Mouse (Mus musculus): ENCODE results near the gene Tsc22d2. TPM values are rescaled to one million over a fixed set of nuclear protein-coding genes. Genes with fewer than 3 reads are reported as not detected.

Tsc22d2 gene
- polyA plus RNA-seq, 1 experiment from 2014 or later: 13.6 TPM

- no peaks in the 10 kb centered on the region for H3K36me3 ChIP-seq (replicated peaks; ENCODE audit: control insufficient read depth, insufficient read depth)
- H3K27me3 ChIP-seq (ENCODE audit: control insufficient read depth, insufficient read depth, low read length): no peaks in the 10 kb centered on the region
- ATAC-seq (ENCODE audit: low FRiP score) (no peak), DNase-seq (ENCODE audit: low spot score) (no peak)
- no peak overlapping the region for H3K9ac ChIP-seq
- no peak overlapping the region for H3K4me3 ChIP-seq (replicated peaks; ENCODE audit: low read length)
- no peak overlapping the region for H3K27ac ChIP-seq
- no peak overlapping the region for H3K4me2 ChIP-seq (replicated peaks)
- 75% methylated on average over 1 of the region's 1 CpGs for WGBS
- H3K4me1 ChIP-seq (replicated peaks; ENCODE audit: control insufficient read depth, insufficient read depth, low read length): no peaks in the 10 kb centered on the region
- no peaks in the 10 kb centered on the region for H3K9me3 ChIP-seq (ENCODE audit: control insufficient read depth, low read length)
These were observed 29.5 kb upstream of the Tsc22d2 start for GRCm38 (mm10) chr3:58385060-58385459.

DNA sequence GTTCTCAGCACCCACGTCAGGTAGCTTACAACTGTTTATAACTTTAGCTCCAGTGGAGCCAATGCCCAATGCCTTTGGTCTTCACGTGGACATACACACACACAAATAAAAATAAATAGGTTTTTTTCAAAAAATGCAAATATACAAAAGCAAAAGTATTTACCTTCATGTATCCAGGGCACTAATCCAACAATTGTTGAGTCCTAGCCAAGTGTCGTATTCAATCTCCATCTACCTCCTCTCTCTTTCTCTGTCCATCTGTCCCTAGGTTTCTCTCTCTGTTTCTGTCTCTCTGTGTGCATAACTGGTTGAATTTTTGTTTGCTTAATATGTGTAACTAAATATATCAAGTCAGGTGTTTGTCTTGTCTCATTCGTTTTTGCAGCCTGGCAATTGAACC lies 25.8 kb upstream of the Tsc22d2 start:
- DNase-seq (ENCODE audit: low spot score) (no peak), ATAC-seq (ENCODE audit: low FRiP score) (no peak)
- Histone ChIP-seq H3K9ac (no peak overlapping the region), H3K9me3 (ENCODE audit: control insufficient read depth, low read length) (no peaks in the 10 kb centered on the region), H3K36me3 (replicated peaks; ENCODE audit: control insufficient read depth, insufficient read depth) (no peaks in the 10 kb centered on the region), H3K27ac (no peak overlapping the region), H3K4me1 (replicated peaks; ENCODE audit: control insufficient read depth, insufficient read depth, low read length) (no peaks in the 10 kb centered on the region), H3K4me2 (replicated peaks) (no peak overlapping the region), H3K4me3 (replicated peaks; ENCODE audit: low read length) (no peak overlapping the region), H3K27me3 (ENCODE audit: control insufficient read depth, insufficient read depth, low read length) (no peaks in the 10 kb centered on the region)
- WGBS: 91% methylated on average over 4 of the region's 4 CpGs

- H3K4me2 ChIP-seq (replicated peaks): no peak overlapping the region
- no peaks in the 10 kb centered on the region for H3K27me3 ChIP-seq (ENCODE audit: control insufficient read depth, insufficient read depth, low read length)
- no peak overlapping the region for H3K27ac ChIP-seq
- H3K4me3 ChIP-seq (replicated peaks; ENCODE audit: low read length): no peak overlapping the region
- DNase-seq (ENCODE audit: low spot score) (no peak), ATAC-seq (ENCODE audit: low FRiP score) (no peak)
- H3K4me1 ChIP-seq (replicated peaks; ENCODE audit: control insufficient read depth, insufficient read depth, low read length): no peaks in the 10 kb centered on the region
- no peaks in the 10 kb centered on the region for H3K9me3 ChIP-seq (ENCODE audit: control insufficient read depth, low read length)
- H3K36me3 ChIP-seq (replicated peaks; ENCODE audit: control insufficient read depth, insufficient read depth): no peaks in the 10 kb centered on the region
- H3K9ac ChIP-seq: no peak overlapping the region
- 94% methylated on average over 5 of the region's 5 CpGs for WGBS
These were observed 16.0 kb upstream of the Tsc22d2 start for GRCm38 (mm10) chr3:58398541-58398940.

DNA sequence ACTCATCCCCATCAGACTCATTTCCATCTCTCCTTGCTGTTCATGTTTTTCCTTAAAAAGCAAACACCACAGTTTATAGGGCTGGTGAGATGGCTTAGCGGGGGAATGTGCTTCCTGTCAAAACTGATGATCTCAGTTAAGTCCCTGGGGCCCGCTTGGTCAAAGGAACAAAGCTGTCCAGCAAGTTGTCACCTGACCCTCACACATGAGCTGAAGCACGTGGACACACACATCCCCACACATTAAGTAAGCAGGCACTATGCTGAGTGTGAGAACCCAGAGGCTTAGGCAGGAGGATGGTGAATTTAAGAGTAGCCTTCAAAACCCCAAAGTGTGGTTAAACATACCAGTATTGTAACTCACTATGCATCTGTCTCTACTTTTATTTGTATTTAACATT lies 14.6 kb upstream of the Tsc22d2 start:
- no peak overlapping the region for H3K9ac ChIP-seq
- WGBS: 67% methylated on average over 3 of the region's 3 CpGs
- no peaks in the 10 kb centered on the region for H3K9me3 ChIP-seq (ENCODE audit: control insufficient read depth, low read length)
- no peaks in the 10 kb centered on the region for H3K4me1 ChIP-seq (replicated peaks; ENCODE audit: control insufficient read depth, insufficient read depth, low read length)
- no peaks in the 10 kb centered on the region for H3K36me3 ChIP-seq (replicated peaks; ENCODE audit: control insufficient read depth, insufficient read depth)
- H3K4me2 ChIP-seq (replicated peaks): no peak overlapping the region
- no peak overlapping the region for H3K27ac ChIP-seq
- no peaks in the 10 kb centered on the region for H3K27me3 ChIP-seq (ENCODE audit: control insufficient read depth, insufficient read depth, low read length)
- no peak overlapping the region for H3K4me3 ChIP-seq (replicated peaks; ENCODE audit: low read length)
- DNase-seq (ENCODE audit: low spot score): no peak
- ATAC-seq (ENCODE audit: low FRiP score): no peak

DNA sequence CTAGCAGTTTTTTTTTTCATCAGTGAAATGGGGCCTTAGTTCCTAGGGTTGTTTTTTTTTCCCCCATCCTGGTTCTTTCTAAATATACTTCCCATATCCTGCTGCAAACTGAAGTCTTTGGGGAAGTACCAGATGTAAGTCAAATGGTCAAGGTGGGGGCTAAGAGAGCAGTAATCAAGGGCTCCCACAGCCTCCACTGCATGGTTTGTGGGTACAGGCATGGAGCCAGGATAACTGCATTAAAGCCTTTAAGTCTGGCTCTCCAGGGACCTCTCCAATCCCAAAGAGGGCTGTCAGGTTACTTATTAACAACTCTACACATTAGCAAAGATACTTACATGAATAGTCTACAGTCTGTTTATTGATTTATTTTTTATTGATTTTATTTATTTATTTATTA lies 2.8 kb upstream of the Tsc22d2 start:
- no peak for ATAC-seq (ENCODE audit: low FRiP score)
- H3K27me3 ChIP-seq (ENCODE audit: control insufficient read depth, insufficient read depth, low read length): no peaks in the 10 kb centered on the region
- DNase-seq (ENCODE audit: low spot score): no peak

GRCm38 (mm10) chr3:58413671-58414070 lies 844 bp upstream of the Tsc22d2 start:
- Histone ChIP-seq H3K27me3 (ENCODE audit: control insufficient read depth, insufficient read depth, low read length) (no peaks in the 10 kb centered on the region), H3K4me1 (replicated peaks; ENCODE audit: control insufficient read depth, insufficient read depth, low read length) (peaks cover 15% of the 10 kb centered on the region), H3K27ac (no peak overlapping the region), H3K4me3 (replicated peaks; ENCODE audit: low read length) (peak overlapping the region; percentile 67), H3K4me2 (replicated peaks) (peak overlapping the region; percentile 92), H3K9ac (peak overlapping the region; percentile 90), H3K36me3 (replicated peaks; ENCODE audit: control insufficient read depth, insufficient read depth) (no peaks in the 10 kb centered on the region), H3K9me3 (ENCODE audit: control insufficient read depth, low read length) (no peaks in the 10 kb centered on the region)
- DNase-seq (ENCODE audit: low spot score) (no peak), ATAC-seq (ENCODE audit: low FRiP score) (no peak)
- 50% methylated on average over 5 of the region's 5 CpGs for WGBS

More for the DNA sequence above, 2.8 kb upstream of the Tsc22d2 start:
- Histone ChIP-seq H3K4me1 (replicated peaks; ENCODE audit: control insufficient read depth, insufficient read depth, low read length) (no peaks in the 10 kb centered on the region; the same call in 1 of the 2 replicates), H3K9me3 (ENCODE audit: control insufficient read depth, low read length) (no peaks in the 10 kb centered on the region), H3K36me3 (replicated peaks; ENCODE audit: control insufficient read depth, insufficient read depth) (no peaks in the 10 kb centered on the region), H3K4me2 (replicated peaks) (no peak overlapping the region), H3K9ac (no peak overlapping the region), H3K4me3 (replicated peaks; ENCODE audit: low read length) (no peak overlapping the region), H3K27ac (no peak overlapping the region)

- DNase-seq (ENCODE audit: low spot score) (peak; percentile 55), ATAC-seq (ENCODE audit: low FRiP score) (peak; percentile 48)
- Histone ChIP-seq H3K9ac (peak overlapping the region; percentile 90), H3K9me3 (ENCODE audit: control insufficient read depth, low read length) (no peaks in the 10 kb centered on the region), H3K36me3 (replicated peaks; ENCODE audit: control insufficient read depth, insufficient read depth) (no peaks in the 10 kb centered on the region), H3K27me3 (ENCODE audit: control insufficient read depth, insufficient read depth, low read length) (no peaks in the 10 kb centered on the region), H3K4me3 (replicated peaks; ENCODE audit: low read length) (peak overlapping the region; percentile 67), H3K4me2 (replicated peaks) (peak overlapping the region; percentile 92), H3K27ac (peak overlapping the region; percentile 98), H3K4me1 (replicated peaks; ENCODE audit: control insufficient read depth, insufficient read depth, low read length) (peaks cover 26% of the 10 kb centered on the region)
- WGBS: under 1% methylated on average over 97 of the region's 113 CpGs
These were observed 720 bp downstream of the Tsc22d2 start for GRCm38 (mm10) chr3:58414986-58415883.

DNA sequence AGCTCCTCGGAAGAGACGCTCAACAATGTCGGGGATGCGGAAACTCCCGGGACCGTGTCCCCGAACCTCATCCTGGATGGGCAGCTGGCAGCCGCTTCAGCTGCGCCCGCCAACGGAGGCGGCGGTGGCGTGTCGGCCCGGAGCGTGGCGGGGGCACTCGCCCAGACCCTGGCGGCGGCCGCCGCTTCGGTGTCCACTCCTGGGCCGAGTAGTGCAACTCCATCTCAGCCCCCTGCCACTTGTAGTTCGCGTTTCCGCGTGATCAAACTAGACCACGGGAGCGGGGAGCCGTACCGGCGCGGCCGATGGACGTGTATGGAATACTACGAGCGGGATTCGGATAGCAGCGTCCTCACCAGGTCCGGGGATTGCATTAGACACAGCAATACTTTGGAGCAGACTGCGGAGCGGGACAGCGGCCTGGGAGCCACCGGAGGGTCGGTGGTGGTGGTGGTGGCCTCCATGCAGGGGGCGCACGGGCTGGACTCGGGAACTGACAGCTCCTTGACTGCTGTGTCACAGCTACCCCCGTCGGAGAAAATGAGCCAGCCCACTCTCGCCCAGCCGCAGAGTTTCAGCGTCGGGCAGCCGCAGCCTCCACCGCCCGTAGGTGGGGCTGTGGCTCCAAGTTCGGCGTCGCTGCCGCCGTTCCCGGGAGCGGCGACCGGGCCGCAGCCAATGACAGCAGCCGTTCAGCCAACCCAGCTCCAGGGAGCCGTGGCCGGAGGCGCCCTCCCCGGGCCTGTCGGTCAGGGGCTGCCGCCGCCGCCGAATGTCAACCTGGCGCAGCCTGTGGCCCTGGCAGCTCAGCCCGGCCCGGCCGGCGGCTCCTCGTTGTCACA lies 1.6 kb downstream of the Tsc22d2 start:
- peak; percentile 75 for DNase-seq (ENCODE audit: low spot score)
- Histone ChIP-seq H3K9me3 (ENCODE audit: control insufficient read depth, low read length) (no peaks in the 10 kb centered on the region), H3K36me3 (replicated peaks; ENCODE audit: control insufficient read depth, insufficient read depth) (no peaks in the 10 kb centered on the region), H3K9ac (peak overlapping the region; percentile 90), H3K4me1 (replicated peaks; ENCODE audit: control insufficient read depth, insufficient read depth, low read length) (peaks cover 29% of the 10 kb centered on the region), H3K4me2 (replicated peaks) (peak overlapping the region; percentile 92), H3K27me3 (ENCODE audit: control insufficient read depth, insufficient read depth, low read length) (no peaks in the 10 kb centered on the region), H3K27ac (peak overlapping the region; percentile 98), H3K4me3 (replicated peaks; ENCODE audit: low read length) (peak overlapping the region; percentile 67)
- 0% methylated on average over 85 of the region's 85 CpGs for WGBS
- peak; percentile 81 for ATAC-seq (ENCODE audit: low FRiP score)

DNA sequence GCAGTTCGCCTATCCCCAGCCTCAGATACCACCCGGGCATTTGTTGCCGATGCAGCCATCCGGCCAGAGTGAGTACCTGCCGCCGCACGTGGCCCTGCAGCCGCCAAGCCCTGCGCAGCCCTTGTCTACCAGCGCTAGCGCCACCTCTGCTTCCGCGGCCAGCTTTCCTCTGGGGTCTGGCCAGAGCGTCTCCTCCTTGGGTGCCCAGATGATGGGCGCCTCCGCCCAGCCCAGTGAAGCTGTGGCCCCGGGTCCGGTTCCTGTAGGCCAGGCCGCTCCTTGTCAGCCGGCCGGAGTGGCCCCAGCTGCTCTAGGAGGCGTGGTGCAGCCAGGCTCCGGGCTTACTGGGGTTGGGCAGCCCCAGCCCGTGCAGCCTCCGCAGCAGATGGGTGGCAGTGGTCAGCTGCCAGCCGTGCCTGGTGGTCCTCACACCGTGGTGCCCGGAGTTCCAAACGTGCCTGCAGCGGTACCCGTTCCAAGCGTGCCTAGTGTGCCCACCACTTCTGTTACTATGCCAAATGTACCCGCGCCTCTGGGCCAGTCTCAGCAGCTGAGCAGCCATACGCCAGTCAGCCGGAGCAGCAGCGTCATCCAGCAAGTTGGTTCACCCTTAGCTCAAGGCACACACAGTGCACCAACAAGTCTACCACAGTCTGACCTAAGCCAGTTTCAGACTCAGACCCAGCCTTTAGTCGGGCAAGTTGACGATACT lies 2.4 kb downstream of the Tsc22d2 start:
- Histone ChIP-seq H3K27ac (peak overlapping the region; percentile 98), H3K4me2 (replicated peaks) (peak overlapping the region; percentile 92), H3K4me3 (replicated peaks; ENCODE audit: low read length) (peak overlapping the region; percentile 67), H3K9ac (peak overlapping the region; percentile 90), H3K9me3 (ENCODE audit: control insufficient read depth, low read length) (no peaks in the 10 kb centered on the region), H3K36me3 (replicated peaks; ENCODE audit: control insufficient read depth, insufficient read depth) (no peaks in the 10 kb centered on the region), H3K27me3 (ENCODE audit: control insufficient read depth, insufficient read depth, low read length) (no peaks in the 10 kb centered on the region), H3K4me1 (replicated peaks; ENCODE audit: control insufficient read depth, insufficient read depth, low read length) (peaks cover 32% of the 10 kb centered on the region)
- peak; percentile 47 for DNase-seq (ENCODE audit: low spot score)
- ATAC-seq (ENCODE audit: low FRiP score): peak; percentile 25
- WGBS: under 1% methylated on average over 38 of the region's 39 CpGs
